Mouse (Mus musculus) heart, postnatal 14 days (tissue): ENCODE data around the gene Nostrin. TPM values are rescaled to one million over a fixed set of nuclear protein-coding genes. Genes with fewer than 3 reads are reported as not detected.

Experiments
- DNase-seq, 2 experiments: peaks; one replicate each; pipeline ENCODE4 v3.0.0; 2021 to 2022
- intact Hi-C: fragments of 180-260 bp; cut with DNase I; formaldehyde crosslinking; loops from one replicate; pipeline ENCODE4 v1.15.1; 2025
- total RNA-seq, 2 experiments: library from RNA; stranded (reverse); gene quantifications; 2 replicates each; pipeline ENCODE4 v1.2.3; 2021

Gene Nostrin
- total RNA-seq, 2 experiments from 2014 or later = 8.1 to 8.6 TPM

GRCm38 (mm10) chr2:69187990-69188389 lies 52.4 kb downstream of the Nostrin start:
- intact Hi-C loops = no loop called here
- no peak for DNase-seq

- intact Hi-C loops = no loop called here
- no peak for DNase-seq
Observed at GRCm38 (mm10) chr2:69188732-69189131, 53.1 kb downstream of the Nostrin start.

DNA sequence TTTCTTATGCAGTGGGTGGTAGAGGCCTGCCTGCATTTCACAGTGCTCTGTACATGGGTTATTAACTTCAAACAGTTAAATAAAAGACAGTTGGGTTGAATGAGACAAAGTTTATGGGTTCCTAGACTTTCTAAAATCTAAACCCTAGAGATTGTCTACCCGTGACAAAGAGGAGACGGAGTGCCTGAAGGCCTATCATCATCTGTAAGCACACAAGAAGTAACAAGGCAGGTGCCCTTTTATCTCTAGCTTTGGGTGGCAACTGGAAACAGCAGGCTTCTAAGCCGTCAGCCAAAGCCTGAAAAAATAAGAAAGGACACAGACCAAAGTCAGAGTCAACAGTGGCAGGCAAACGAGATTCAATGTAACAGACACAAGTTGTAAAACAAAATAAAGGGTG lies 53.6 kb downstream of the Nostrin start:
- intact Hi-C loops = no loop called here
- DNase-seq = no peak

- no peak for DNase-seq
- intact Hi-C loops = no loop called here
Observed at GRCm38 (mm10) chr2:69191059-69191458, 55.5 kb downstream of the Nostrin start.

GRCm38 (mm10) chr2:69193555-69193954 lies 58.0 kb downstream of the Nostrin start:
- intact Hi-C loops = no loop called here
- DNase-seq = no peak

GRCm38 (mm10) chr2:69205185-69205584 lies 69.6 kb downstream of the Nostrin start:
- DNase-seq = no peak
- intact Hi-C loops = loop anchor here (5.0 kb wide), 2 partner anchors 68 to 423 kb away; partner anchors contain the start of gene Nostrin

DNA sequence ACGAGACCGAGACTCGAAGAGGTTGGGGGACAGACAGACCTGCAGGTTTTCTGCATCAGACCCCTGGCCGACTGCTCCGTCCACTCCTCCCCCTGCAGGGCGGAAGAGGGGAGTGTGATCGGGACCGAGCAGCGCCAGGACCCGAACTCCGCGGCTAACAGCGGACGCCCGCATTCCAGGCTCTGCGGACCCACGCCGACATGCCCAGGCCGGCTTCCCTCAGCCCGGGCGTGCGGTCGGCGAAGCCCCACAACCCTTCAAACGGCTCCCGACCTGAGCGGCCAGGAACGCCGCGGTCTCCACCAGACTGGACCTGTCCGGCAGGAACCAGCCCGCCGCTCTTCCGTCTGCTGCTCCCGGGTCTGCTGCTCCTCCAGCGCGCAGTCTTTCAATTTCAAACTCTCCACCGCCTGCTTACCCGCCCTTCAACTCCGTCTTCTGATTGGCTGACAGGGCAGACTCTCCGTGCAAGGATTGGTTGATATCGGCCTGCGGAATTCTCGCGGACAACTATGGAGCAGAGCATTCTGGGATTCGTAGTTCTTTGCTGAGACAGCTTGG lies 70.3 kb downstream of the Nostrin start, which contains the start of gene Spc25:
Spc25 (minus strand) TSS at position 404 of the 561 bp plus-strand sequence.
- peak; percentile 85 to 90 for DNase-seq
- intact Hi-C loops = loop anchor here (5.0 kb wide), 2 partner anchors 69 to 424 kb away; partner anchors contain the start of gene Nostrin

DNA sequence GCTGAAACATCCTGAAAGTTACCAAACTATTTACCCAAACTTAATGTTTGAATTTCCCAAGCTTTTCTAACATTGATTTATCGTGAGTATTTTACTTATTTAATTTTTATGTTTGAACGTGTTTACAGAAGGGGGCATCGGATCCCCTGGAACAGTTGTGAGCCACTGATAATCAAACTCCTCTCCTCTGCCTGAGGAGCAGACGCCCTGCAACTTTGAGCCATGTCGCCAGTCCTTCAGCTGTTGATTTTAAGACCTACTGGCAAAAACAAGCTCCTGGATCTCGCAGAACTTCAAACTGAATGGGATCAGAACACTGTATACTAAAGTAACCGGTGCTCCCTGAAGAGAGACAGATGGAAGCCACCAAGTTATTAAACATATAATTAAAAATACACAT lies 70.9 kb downstream of the Nostrin start:
- intact Hi-C loops = loop anchor here (5.0 kb wide), 2 partner anchors 69 to 424 kb away; partner anchors contain the start of gene Nostrin
- peak in 1 of 2 experiments; percentile 5 for DNase-seq

- intact Hi-C loops = loop anchor here (5.0 kb wide), 2 partner anchors 72 to 427 kb away; partner anchors contain the start of gene Nostrin
- DNase-seq = no peak
Observed at GRCm38 (mm10) chr2:69209684-69210083, 74.1 kb downstream of the Nostrin start.

GRCm38 (mm10) chr2:69210773-69211172 lies 75.2 kb downstream of the Nostrin start, which contains the start of gene G6pc2:
TSS of gene G6pc2 (plus strand) at chr2:69211073.
- intact Hi-C loops = no loop called here
- no peak for DNase-seq

DNA sequence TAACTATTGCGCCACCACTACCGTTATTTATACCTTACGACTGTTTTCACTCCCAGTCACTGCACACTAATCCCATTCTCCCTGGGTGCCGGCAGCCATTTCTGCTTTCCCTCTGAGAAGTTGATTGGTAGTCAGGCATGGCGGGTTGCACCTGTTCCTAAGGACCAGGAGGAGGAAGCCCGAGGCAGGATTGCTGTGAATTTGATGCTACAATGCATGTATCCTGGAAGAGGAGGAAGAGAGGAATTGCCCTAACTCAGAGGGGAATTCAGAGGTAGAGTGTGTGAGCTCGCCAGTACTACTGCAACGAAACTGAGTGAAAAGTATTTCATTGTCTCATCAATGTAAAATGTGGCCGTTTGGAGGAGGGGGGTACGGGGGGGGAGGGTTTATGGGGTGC lies 77.1 kb downstream of the Nostrin start:
- intact Hi-C loops = no loop called here
- no peak for DNase-seq

- no peak for DNase-seq
- intact Hi-C loops = no loop called here
Observed at GRCm38 (mm10) chr2:69215242-69215641, 79.6 kb downstream of the Nostrin start.

GRCm38 (mm10) chr2:69221868-69222416 lies 86.3 kb downstream of the Nostrin start:
- peak in 1 of 2 experiments; percentile 1 for DNase-seq
- intact Hi-C loops = no loop called here

GRCm38 (mm10) chr2:69222815-69223214 lies 87.2 kb downstream of the Nostrin start:
- DNase-seq = no peak
- intact Hi-C loops = no loop called here

- no peak for DNase-seq
- intact Hi-C loops = no loop called here
Observed at GRCm38 (mm10) chr2:69224724-69225123, 89.1 kb downstream of the Nostrin start.

GRCm38 (mm10) chr2:69226876-69227275 lies 91.3 kb downstream of the Nostrin start:
- DNase-seq = no peak
- intact Hi-C loops = no loop called here

- no peak for DNase-seq
- intact Hi-C loops = no loop called here
Observed at GRCm38 (mm10) chr2:69228635-69229034, 93.0 kb downstream of the Nostrin start.

GRCm38 (mm10) chr2:69230137-69230536 lies 94.5 kb downstream of the Nostrin start:
- no peak for DNase-seq
- intact Hi-C loops = no loop called here

DNA sequence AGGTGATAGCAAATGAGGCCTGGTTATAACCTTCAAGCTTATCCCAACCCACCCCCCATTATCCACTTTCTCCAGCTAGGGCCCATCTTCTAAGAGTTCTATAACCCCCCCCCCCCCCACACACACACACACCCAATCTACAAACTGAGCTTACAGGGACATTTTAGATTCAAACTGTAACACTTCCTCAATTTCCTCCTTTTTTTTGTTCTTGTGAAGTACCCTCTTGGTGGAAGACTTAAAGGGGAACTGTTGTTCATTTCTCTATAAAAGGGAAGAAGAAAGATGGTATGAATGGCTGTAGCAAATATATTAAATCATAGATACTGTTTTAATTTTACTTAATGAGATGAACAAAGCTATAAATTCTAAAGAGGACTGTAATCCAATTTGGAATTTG lies 96.5 kb downstream of the Nostrin start:
- intact Hi-C loops = no loop called here
- DNase-seq = no peak

- intact Hi-C loops = no loop called here
- no peak for DNase-seq
Observed at GRCm38 (mm10) chr2:69234976-69235678, 99.5 kb downstream of the Nostrin start.
